Mouse (Mus musculus): ENCODE results near the gene Kif3b. TPM values are rescaled to one million over a fixed set of nuclear protein-coding genes. Genes with fewer than 3 reads are reported as not detected.

Gene Kif3b
- total RNA-seq, 1 experiment = 8.6 TPM

DNA sequence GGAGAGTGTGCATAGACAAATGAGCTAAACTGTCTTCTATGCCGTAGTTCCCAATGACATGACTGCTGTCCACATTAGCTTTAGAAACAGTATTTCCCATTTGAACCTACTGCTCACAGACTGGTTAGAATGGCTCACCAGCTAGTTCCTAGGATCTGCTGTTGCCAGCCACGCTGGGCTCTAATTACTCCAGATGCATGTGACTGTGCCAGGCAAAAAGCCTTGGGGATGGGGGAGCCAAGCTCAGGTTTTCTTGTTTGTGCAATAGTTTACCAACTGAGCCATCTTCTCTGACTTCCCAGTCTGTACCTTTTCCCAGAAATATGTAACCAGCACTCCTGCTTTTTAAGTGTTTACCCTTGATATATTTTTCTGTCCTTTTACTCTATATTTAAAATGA is 84.2 kb downstream of the Kif3b start:
- no peak overlapping the region for H3K9ac ChIP-seq (ENCODE audit: insufficient read depth, low read depth, low read length, poor library complexity, severe bottlenecking)
- DNase-seq (ENCODE audit: low read depth, low spot score) = no peak
- H3K4me1 ChIP-seq (ENCODE audit: control insufficient read depth in 2 of 2, insufficient read depth in 2 of 2, low read length in 2 of 2, poor library complexity in 1 of 2) = peaks cover 2 to 11% of the 10 kb centered on the region in 2 experiments
- no peak overlapping the region for H3K4me3 ChIP-seq (ENCODE audit: insufficient read depth in 1 of 2, low read depth in 1 of 2, low read length in 2 of 2, poor library complexity in 1 of 2, severe bottlenecking in 1 of 2)
- TF ChIP-seq ZC3H11A (IDR thresholded peaks at IDR 0.05; ENCODE audit: borderline replicate concordance, low read depth, low read length) (no peak), ZNF384 (IDR thresholded peaks at IDR 0.05; ENCODE audit: low read depth, low read length) (no peak), HCFC1 (IDR thresholded peaks at IDR 0.05; ENCODE audit: borderline replicate concordance, insufficient read depth, low read length) (no peak), CHD2 (IDR thresholded peaks at IDR 0.05; ENCODE audit: low read depth, low read length) (no peak), MAFK (IDR thresholded peaks at IDR 0.05; ENCODE audit: insufficient read depth, low read depth, low read length) (no peak)
- no peak overlapping the region for H3K27ac ChIP-seq (ENCODE audit: insufficient read depth, low read depth, low read length, poor library complexity, severe bottlenecking)
- H3K9me3 ChIP-seq (ENCODE audit: control insufficient read depth, insufficient read depth, low read depth, low read length) = no peaks in the 10 kb centered on the region
- in situ Hi-C loops (cut with MboI; ENCODE audit: low sequenced_read_pairs in 2 of 2, unreplicated experiment in 2 of 2) = no loop called here
- peaks cover 2% of the 10 kb centered on the region; the same call in 1 of the 2 replicates for H3K36me3 ChIP-seq (ENCODE audit: control insufficient read depth, insufficient read depth, low read length, poor library complexity, severe bottlenecking)

GRCm38 (mm10) chr2:153380479-153380878 is 89.3 kb downstream of the Kif3b start:
- Histone ChIP-seq H3K27ac (ENCODE audit: insufficient read depth, low read depth, low read length, poor library complexity, severe bottlenecking) (no peak overlapping the region), H3K36me3 (ENCODE audit: control insufficient read depth, insufficient read depth, low read length, poor library complexity, severe bottlenecking) (peaks cover 9% of the 10 kb centered on the region), H3K4me1 (ENCODE audit: control insufficient read depth in 2 of 2, insufficient read depth in 2 of 2, low read length in 2 of 2, poor library complexity in 1 of 2) (peaks cover 1 to 2% of the 10 kb centered on the region in 2 experiments; a peak in 1 of 4 replicates), H3K9me3 (ENCODE audit: control insufficient read depth, insufficient read depth, low read depth, low read length) (no peaks in the 10 kb centered on the region), H3K9ac (ENCODE audit: insufficient read depth, low read depth, low read length, poor library complexity, severe bottlenecking) (no peak overlapping the region), H3K4me3 (ENCODE audit: insufficient read depth in 1 of 2, low read depth in 1 of 2, low read length in 2 of 2, poor library complexity in 1 of 2, severe bottlenecking in 1 of 2) (no peak overlapping the region)
- TF ChIP-seq ZNF384 (IDR thresholded peaks at IDR 0.05; ENCODE audit: low read depth, low read length) (no peak), CHD2 (IDR thresholded peaks at IDR 0.05; ENCODE audit: low read depth, low read length) (no peak)
- in situ Hi-C loops (cut with MboI; ENCODE audit: low sequenced_read_pairs in 2 of 2, unreplicated experiment in 2 of 2) = no loop called here
- DNase-seq (ENCODE audit: low read depth, low spot score) = no peak

Other genes starting within 250 kb of the Kif3b start
- 1.9 and 2.2 TPM in 2 replicates for gene Ccm2l, start 225.5 kb upstream of the Kif3b start, total RNA-seq (2012; rRNA removed)
- gene Hck, start 182.9 kb upstream of the Kif3b start, total RNA-seq (2012; rRNA removed) = 29.3 and 60.8 TPM in 2 replicates
- 62.8 and 108 TPM in 2 replicates for gene Tm9sf4, start 130.1 kb upstream of the Kif3b start, total RNA-seq (2012; rRNA removed)
- gene Tspyl3, start 66.0 kb upstream of the Kif3b start, total RNA-seq (2012; rRNA removed) = 1.7 and 2.1 TPM in 2 replicates
- 3.5 and 3.9 TPM in 2 replicates for gene Plagl2, start 50.0 kb upstream of the Kif3b start, total RNA-seq (2012; rRNA removed)
- gene Pofut1, start 49.9 kb upstream of the Kif3b start, total RNA-seq (2012; rRNA removed) = 29.2 and 37.8 TPM in 2 replicates
- gene Asxl1, start 54.4 kb downstream of the Kif3b start, total RNA-seq (2012; rRNA removed) = 44.8 and 46.2 TPM in 2 replicates
- not detected in 2 replicates for gene 4930404H24Rik, start 201.4 kb downstream of the Kif3b start, total RNA-seq (2012; rRNA removed)
- gene Nol4l, start 238.6 kb downstream of the Kif3b start, total RNA-seq (2012; rRNA removed) = 3.8 and 4.3 TPM in 2 replicates

Measured in ES-E14 (cell line).